Mouse (Mus musculus) C3H10T1/2 (cell line): ENCODE results near the gene Gm9046. TPM values are rescaled to one million over a fixed set of nuclear protein-coding genes. Genes with fewer than 3 reads are reported as not detected.

Source experiments
- polyA plus RNA-seq, 2 experiments: library from polyadenylated mRNA; unstranded; fragments of >200 nt; fragmentation: generic; extraction: Trizol; gene quantifications; one replicate each; pipeline ENCODE4 v1.2.1; 2012; ENCODE audit warnings: missing spikeins in 2 of 2

Gm9046 gene
- polyA plus RNA-seq: not detected

DNA sequence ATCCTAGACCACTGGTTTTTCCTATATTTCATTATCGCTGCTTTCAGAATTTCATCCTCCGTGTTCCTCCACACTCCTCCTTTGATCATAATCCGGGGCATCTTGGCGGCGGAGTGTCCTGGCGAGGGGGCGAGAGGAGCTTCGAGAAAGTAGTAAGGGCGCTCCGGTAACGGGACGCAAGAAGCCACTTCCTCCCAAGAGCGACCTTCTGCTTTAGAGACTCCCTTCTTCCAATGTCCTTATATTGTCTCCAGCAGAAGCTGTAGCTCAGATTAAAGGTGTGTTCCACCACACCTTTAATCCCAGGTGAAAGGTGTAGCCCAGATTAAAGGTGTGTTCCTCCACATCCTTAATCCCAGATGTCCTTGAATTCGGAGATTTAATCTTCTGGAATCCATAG lies at the start of gene Gm9046:
Gene Gm9046, minus strand, starts transcription at position 101 of the 400 bp plus-strand sequence.

DNA sequence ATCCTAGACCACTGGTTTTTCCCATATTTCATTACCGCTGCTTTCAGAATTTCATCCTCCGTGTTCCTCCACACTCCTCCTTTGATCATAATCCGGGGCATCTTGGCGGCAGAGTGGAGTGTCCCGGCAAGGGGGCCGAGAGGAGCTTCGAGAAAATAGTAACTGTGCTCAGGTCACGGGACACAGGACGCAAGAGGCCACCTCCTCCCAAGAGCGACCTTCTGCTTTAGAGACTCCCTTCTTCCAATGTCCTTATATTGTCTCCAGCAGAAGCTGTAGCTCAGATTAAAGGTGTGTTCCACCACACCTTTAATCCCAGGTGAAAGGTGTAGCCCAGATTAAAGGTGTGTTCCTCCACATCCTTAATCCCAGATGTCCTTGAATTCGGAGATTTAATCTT lies 10.9 kb upstream of the Gm9046 start, which contains the start of gene Gm9049:
Gene Gm9049, minus strand, starts transcription at position 101 of the 400 bp plus-strand sequence.

DNA sequence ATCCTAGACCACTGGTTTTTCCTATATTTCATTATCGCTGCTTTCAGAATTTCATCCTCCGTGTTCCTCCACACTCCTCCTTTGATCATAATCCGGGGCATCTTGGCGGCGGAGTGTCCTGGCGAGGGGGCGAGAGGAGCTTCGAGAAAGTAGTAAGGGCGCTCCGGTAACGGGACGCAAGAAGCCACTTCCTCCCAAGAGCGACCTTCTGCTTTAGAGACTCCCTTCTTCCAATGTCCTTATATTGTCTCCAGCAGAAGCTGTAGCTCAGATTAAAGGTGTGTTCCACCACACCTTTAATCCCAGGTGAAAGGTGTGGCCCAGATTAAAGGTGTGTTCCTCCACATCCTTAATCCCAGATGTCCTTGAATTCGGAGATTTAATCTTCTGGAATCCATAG lies 5.5 kb upstream of the Gm9046 start, which contains the start of gene Gm9048:
Gene Gm9048, minus strand, starts transcription at position 101 of the 400 bp plus-strand sequence.

GRCm38 (mm10) chr10:118337731-118338130 lies 5.3 kb downstream of the Gm9046 start, which contains the start of gene Gm9045:
Gene Gm9045 (minus strand): TSS chr10:118337831.

GRCm38 (mm10) chr10:118332308-118332707 lies 10.7 kb downstream of the Gm9046 start, which contains the start of gene Gm9044:
Gene Gm9044 (minus strand): TSS chr10:118332408.

DNA sequence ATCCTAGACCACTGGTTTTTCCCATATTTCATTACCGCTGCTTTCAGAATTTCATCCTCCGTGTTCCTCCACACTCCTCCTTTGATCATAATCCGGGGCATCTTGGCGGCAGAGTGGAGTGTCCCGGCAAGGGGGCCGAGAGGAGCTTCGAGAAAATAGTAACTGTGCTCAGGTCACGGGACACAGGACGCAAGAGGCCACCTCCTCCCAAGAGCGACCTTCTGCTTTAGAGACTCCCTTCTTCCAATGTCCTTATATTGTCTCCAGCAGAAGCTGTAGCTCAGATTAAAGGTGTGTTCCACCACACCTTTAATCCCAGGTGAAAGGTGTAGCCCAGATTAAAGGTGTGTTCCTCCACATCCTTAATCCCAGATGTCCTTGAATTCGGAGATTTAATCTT lies 16.2 kb downstream of the Gm9046 start, which contains the start of gene Gm9040:
Gene Gm9040, minus strand, starts transcription at position 101 of the 400 bp plus-strand sequence.

DNA sequence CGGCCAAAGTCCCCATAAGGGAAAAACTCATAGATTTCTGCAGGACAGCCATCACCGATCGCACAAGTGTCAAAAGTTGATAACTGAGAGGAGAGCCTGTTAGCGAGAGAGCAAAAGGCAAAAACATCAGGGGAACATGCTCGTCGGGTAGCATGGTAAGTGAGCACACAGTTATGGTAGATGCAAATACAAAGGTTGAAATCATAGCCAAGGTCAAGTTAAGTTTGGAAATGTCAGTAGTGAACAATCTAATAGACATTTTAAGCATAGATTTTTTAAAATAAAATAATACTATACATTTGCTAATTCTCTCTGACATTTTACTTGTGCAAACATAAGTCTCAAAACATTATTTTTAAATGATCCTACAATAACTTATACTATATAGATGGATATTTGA lies 48.1 kb downstream of the Gm9046 start, which contains the start of gene Iltifb:
Gene Iltifb, minus strand, starts transcription at position 101 of the 400 bp plus-strand sequence.

Other genes with a start within 250 kb of the Gm9046 start
- gene Mdm1, start 201.4 kb downstream of the Gm9046 start, polyA plus RNA-seq: 1 to 10 TPM in 1 of 2 experiments, under 1 TPM in 1; 0.43 to 5.3 TPM
- gene Il22, start 138.3 kb downstream of the Gm9046 start, polyA plus RNA-seq: not detected
- gene Gm32717, start 102.5 kb downstream of the Gm9046 start, polyA plus RNA-seq: under 1 TPM; 0.01 to 0.04 TPM
- under 1 TPM; 0.01 to 0.04 TPM for gene Gm32802, start 84.6 kb downstream of the Gm9046 start, polyA plus RNA-seq
- gene Iltifb, start 48.2 kb downstream of the Gm9046 start, polyA plus RNA-seq: not detected
- not detected for gene Gm9040, start 16.3 kb downstream of the Gm9046 start, polyA plus RNA-seq
- not detected for gene Gm9044, start 10.8 kb downstream of the Gm9046 start, polyA plus RNA-seq
- gene Gm9045, start 5.4 kb downstream of the Gm9046 start, polyA plus RNA-seq: under 1 TPM in 1 of 2 experiments, not detected in 1; 0.07 TPM
- gene Gm9048, start 5.4 kb upstream of the Gm9046 start, polyA plus RNA-seq: not detected
- gene Gm9049, start 10.8 kb upstream of the Gm9046 start, polyA plus RNA-seq: under 1 TPM in 1 of 2 experiments, not detected in 1; 0.07 TPM
- gene Ifng, start 97.8 kb upstream of the Gm9046 start, polyA plus RNA-seq: not detected